Comparison of ENCODE assay signal across 11 mouse cellular contexts in genomic region chr2:91656774-91657173, GRCm38 (mm10). TPM values are rescaled to one million over a fixed set of nuclear protein-coding genes. Genes with fewer than 3 reads are reported as not detected.
DNase-seq lines count a peak whose midpoint lies in the region; ATAC-seq and TF ChIP-seq lines count a peak whose summit lies in the region.
"Had no signal": no experiment of that assay in that cellular context is flagged by ENCODE, and none has a peak within 500 bp of the region (broad histone marks: within the 10 kb centered on the region; RNA-seq: fewer than 3 reads in every experiment).

No protein-coding gene starts in this region.

- no peaks in the 10 kb centered on the region for H3K9me3 ChIP-seq in heart, embryonic 16.5 days (replicated peaks; ENCODE audit: control insufficient read depth, low read length)
- no peaks in the 10 kb centered on the region for H3K9me3 ChIP-seq in G1E (replicated peaks)
- H3K9me3 ChIP-seq in hindbrain, embryonic 14.5 days (ENCODE audit: control insufficient read depth, low read length): no peaks in the 10 kb centered on the region

- 45% methylated on average over 8 of the region's 8 CpGs for WGBS in heart, embryonic 16.5 days
- WGBS in hindbrain, embryonic 14.5 days: 78% methylated on average over 8 of the region's 8 CpGs

- H3K9ac ChIP-seq in heart, embryonic 16.5 days (ENCODE audit: low read length): no peak overlapping the region
- no peak overlapping the region for H3K9ac ChIP-seq in hindbrain, embryonic 14.5 days

- no peak for ATAC-seq in heart, embryonic 16.5 days (replicated peaks; ENCODE audit: extremely low read depth, insufficient read depth, low FRiP score)
- no peak for ATAC-seq in G1E (ENCODE audit: extremely low read depth, insufficient number of reproducible peaks, low FRiP score, poor library complexity, severe bottlenecking)
- ATAC-seq in hindbrain, embryonic 14.5 days (ENCODE audit: low FRiP score): no peak
- ATAC-seq: CD4-positive, CD25-positive, alpha-beta regulatory T cell, adult 4 months; forebrain, embryonic 16.5 days had no signal

- 0 out of 2 replicates have a peak, but pooled peaks have one; percentile 8 for TF ChIP-seq CTCF in G1E (IDR thresholded peaks at IDR 0.05; ENCODE audit: low read depth, low read length)

- H3K4me3 ChIP-seq in heart, embryonic 16.5 days (ENCODE audit: low read length): no peak overlapping the region
- no peak overlapping the region for H3K4me3 ChIP-seq in G1E (ENCODE audit: low read depth, low read length)
- H3K4me3 ChIP-seq in hindbrain, embryonic 14.5 days (replicated peaks; ENCODE audit: low read length): no peak overlapping the region

- no peak for DNase-seq in heart, postnatal 10 days
- DNase-seq in G1E (ENCODE audit: low spot score): no peak
- peak; percentile 77 for DNase-seq in kidney, adult 9 months
- DNase-seq in lung, postnatal 14 days: peak; percentile 47
- no peak for DNase-seq in hindbrain, embryonic 14.5 days (ENCODE audit: low spot score)
- DNase-seq in urinary bladder, postnatal 14 days (ENCODE audit: low spot score): no peak
- DNase-seq in right cerebral cortex, postnatal 25 days: no peak
- DNase-seq: midbrain, embryonic 14.5 days had no signal

- peak overlapping the region; percentile 81; the same call in 1 of the 2 replicates for H3K27ac ChIP-seq in heart, embryonic 16.5 days (ENCODE audit: low read length)
- H3K27ac ChIP-seq in hindbrain, embryonic 14.5 days: no peak overlapping the region

- H3K36me3 ChIP-seq in heart, embryonic 16.5 days (ENCODE audit: control insufficient read depth, insufficient read depth): peaks cover 37% of the 10 kb centered on the region
- H3K36me3 ChIP-seq in G1E (replicated peaks): peaks cover 98% of the 10 kb centered on the region
- peaks cover 78% of the 10 kb centered on the region for H3K36me3 ChIP-seq in hindbrain, embryonic 14.5 days (replicated peaks; ENCODE audit: control insufficient read depth, insufficient read depth)

- no peaks in the 10 kb centered on the region for H3K27me3 ChIP-seq in heart, embryonic 16.5 days (ENCODE audit: control insufficient read depth, insufficient read depth, low read length)
- no peaks in the 10 kb centered on the region for H3K27me3 ChIP-seq in G1E (ENCODE audit: insufficient read depth, low read length)
- no peaks in the 10 kb centered on the region for H3K27me3 ChIP-seq in hindbrain, embryonic 14.5 days (ENCODE audit: control insufficient read depth, insufficient read depth, low read length)

- intact Hi-C loops in heart, postnatal 10 days (cut with DNase I): no loop called here

- H3K4me1 ChIP-seq in heart, embryonic 16.5 days (ENCODE audit: control insufficient read depth, insufficient read depth, low read length): peaks cover 42% of the 10 kb centered on the region
- peaks cover 14% of the 10 kb centered on the region for H3K4me1 ChIP-seq in G1E (ENCODE audit: insufficient read depth, low read depth, low read length)
- H3K4me1 ChIP-seq in hindbrain, embryonic 14.5 days (replicated peaks; ENCODE audit: control insufficient read depth, insufficient read depth, low read length): peaks cover 9% of the 10 kb centered on the region; the same call in 1 of the 2 replicates

- no peak overlapping the region for H3K4me2 ChIP-seq in heart, embryonic 16.5 days (ENCODE audit: low read depth, low read length)
- no peak overlapping the region for H3K4me2 ChIP-seq in hindbrain, embryonic 14.5 days (replicated peaks)

RNA-seq across cellular contexts. Expression of gene Arhgap1, which starts 7.1 kb away (rescaled TPM):
- polyA plus RNA-seq in heart, embryonic 16.5 days (2015; fragmentation: Nextera tagmentation; extraction: Ambion mirVana): 120 and 122 TPM in 2 replicates
- total RNA-seq in heart, postnatal 10 days (2021): 10 to 100 TPM; 50.3 to 51.9 TPM
- total RNA-seq in G1E (2014; fragmentation: Nextera tagmentation) (53.1 and 61.5 TPM in 2 replicates), G1E (2017) (58.1 and 65.1 TPM in 2 replicates)
- polyA plus RNA-seq in G1E (2012): 27.8 and 37.8 TPM in 2 replicates
- polyA plus RNA-seq in hindbrain, embryonic 14.5 days (2014; fragmentation: Nextera tagmentation; extraction: Ambion mirVana): 88.3 and 89.8 TPM in 2 replicates

RNA-seq across cellular contexts. Expression of gene Zfp408, which starts 7.2 kb away (rescaled TPM):
- polyA plus RNA-seq in heart, embryonic 16.5 days (2015; fragmentation: Nextera tagmentation; extraction: Ambion mirVana): 7.2 and 7.9 TPM in 2 replicates
- total RNA-seq in heart, postnatal 10 days (2021): 10 to 100 TPM; 10.6 to 12.6 TPM
- 9.5 and 9.9 TPM in 2 replicates for total RNA-seq in G1E (2014; fragmentation: Nextera tagmentation)
- 12.5 and 13.3 TPM in 2 replicates for total RNA-seq in G1E (2017)
- polyA plus RNA-seq in G1E (2012): 15.2 and 16.9 TPM in 2 replicates
- polyA plus RNA-seq in hindbrain, embryonic 14.5 days (2014; fragmentation: Nextera tagmentation; extraction: Ambion mirVana): 4.8 and 8.5 TPM in 2 replicates

RNA-seq across cellular contexts. Expression of gene F2, which starts 20.6 kb away (rescaled TPM):
- polyA plus RNA-seq in heart, embryonic 16.5 days (2015; fragmentation: Nextera tagmentation; extraction: Ambion mirVana): 0.55 and 0.89 TPM in 2 replicates
- total RNA-seq in heart, postnatal 10 days (2021): under 1 TPM in 1 of 2 experiments, not detected in 1; 0.12 TPM
- total RNA-seq in G1E (2014; fragmentation: Nextera tagmentation) (not detected in 2 replicates), G1E (2017) (0.06 and 0.11 TPM in 2 replicates)
- 0.09 TPM in 2 replicates for polyA plus RNA-seq in G1E (2012)
- polyA plus RNA-seq in hindbrain, embryonic 14.5 days (2014; fragmentation: Nextera tagmentation; extraction: Ambion mirVana): 0.09 and 0.12 TPM in 2 replicates
- polyA plus RNA-seq: forebrain, embryonic 16.5 days had no signal

RNA-seq across cellular contexts. Expression of gene Atg13, which starts 53.6 kb away (rescaled TPM):
- 25.2 and 26.0 TPM in 2 replicates for polyA plus RNA-seq in heart, embryonic 16.5 days (2015; fragmentation: Nextera tagmentation; extraction: Ambion mirVana)
- total RNA-seq in heart, postnatal 10 days (2021): 10 to 100 TPM; 37.5 to 39.7 TPM
- total RNA-seq in G1E (2014; fragmentation: Nextera tagmentation): 30.9 and 34.8 TPM in 2 replicates
- 5.9 and 8.5 TPM in 2 replicates for total RNA-seq in G1E (2017)
- polyA plus RNA-seq in G1E (2012): 21.0 and 22.2 TPM in 2 replicates
- 36.7 and 43.4 TPM in 2 replicates for polyA plus RNA-seq in hindbrain, embryonic 14.5 days (2014; fragmentation: Nextera tagmentation; extraction: Ambion mirVana)

RNA-seq across cellular contexts. Expression of gene Harbi1, which starts 53.9 kb away (rescaled TPM):
- polyA plus RNA-seq in heart, embryonic 16.5 days (2015; fragmentation: Nextera tagmentation; extraction: Ambion mirVana): 12.2 and 12.5 TPM in 2 replicates
- 1 to 10 TPM; 5.2 to 7.8 TPM for total RNA-seq in heart, postnatal 10 days (2021)
- total RNA-seq in G1E (2014; fragmentation: Nextera tagmentation) (14.8 and 17.0 TPM in 2 replicates), G1E (2017) (14.8 and 15.2 TPM in 2 replicates)
- polyA plus RNA-seq in G1E (2012): 1.2 and 2.9 TPM in 2 replicates
- polyA plus RNA-seq in hindbrain, embryonic 14.5 days (2014; fragmentation: Nextera tagmentation; extraction: Ambion mirVana): 16.7 and 19.1 TPM in 2 replicates

Comparison
In these comparisons a context has a peak if more than half of its experiments do, and no peak if none do; other contexts are left out.
1. DNase-seq: peak in kidney, adult 9 months (single experiment) and lung, postnatal 14 days (single experiment); none in heart, postnatal 10 days (0 of 2), G1E (single experiment), hindbrain, embryonic 14.5 days (single experiment), urinary bladder, postnatal 14 days (single experiment) and right cerebral cortex, postnatal 25 days (single experiment).